Mouse (Mus musculus) heart, postnatal 0 days (tissue): ENCODE data around the gene Nup98. TPM values are rescaled to one million over a fixed set of nuclear protein-coding genes. Genes with fewer than 3 reads are reported as not detected.
A peak's percentile ranks its signal among the peaks of the same experiment; 100 is the strongest.

Experiments used
- ATAC-seq: fragments of 200-750 bp; cut with Nextera tagmentation; 2 replicates; pipeline ENCODE4 v1.8.0; 2017; ENCODE audit warnings: low read depth, moderate number of reproducible peaks, moderate library complexity; ENCODE audit not compliant: insufficient read depth
- DNase-seq: peaks from one replicate; pipeline ENCODE4 v3.0.0-alpha.2; 2016; ENCODE audit warnings: low spot score
- H3K27ac ChIP-seq: fragments of 300-500 bp; sonication (generic); 2 replicates; pipeline ENCODE4 v1.5.1; 2014; ENCODE audit warnings: low read depth, mild to moderate bottlenecking
- H3K27me3 ChIP-seq: fragments of 300-500 bp; sonication (generic); 2 replicates; pipeline ENCODE4 v1.6.1; 2014; ENCODE audit warnings: low read length, mixed read lengths; ENCODE audit not compliant: control insufficient read depth, insufficient read depth
- H3K36me3 ChIP-seq: fragments of 300-500 bp; sonication (generic); replicated peaks from 2 replicates; pipeline ENCODE4 v1.6.1; 2014; ENCODE audit warnings: low read length, mixed read lengths; ENCODE audit not compliant: control insufficient read depth, insufficient read depth
- H3K4me1 ChIP-seq: fragments of 300-500 bp; sonication (generic); 2 replicates; pipeline ENCODE4 v1.6.1; 2014; ENCODE audit warnings: antibody characterized with exemption; ENCODE audit not compliant: control insufficient read depth, insufficient read depth
- H3K4me2 ChIP-seq: fragments of 300-500 bp; sonication (generic); 2 replicates; pipeline ENCODE4 v1.6.1; 2014; ENCODE audit warnings: low read depth, mild to moderate bottlenecking, low read length, moderate library complexity
- H3K4me3 ChIP-seq: fragments of 300-500 bp; sonication (generic); 2 replicates; pipeline ENCODE4 v1.5.1; 2014; ENCODE audit warnings: low read depth, low read length
- H3K9ac ChIP-seq: fragments of 300-500 bp; sonication (generic); replicated peaks from 2 replicates; pipeline ENCODE4 v1.6.1; 2014; ENCODE audit warnings: low read depth, low read length, mixed read lengths
- H3K9me3 ChIP-seq: fragments of 300-500 bp; sonication (generic); replicated peaks from 2 replicates; pipeline ENCODE4 v1.6.1; 2016; ENCODE audit warnings: low read length; ENCODE audit not compliant: control insufficient read depth
- CTCF ChIP-seq: IDR thresholded peaks from 2 replicates; pipeline ENCODE4 v1.5.1; 2016; ENCODE audit warnings: antibody characterized with exemption, control low read depth, low read depth
- EP300 ChIP-seq: IDR thresholded peaks from 2 replicates; pipeline ENCODE4 v1.6.1; 2016; ENCODE audit warnings: antibody characterized with exemption, low read depth
- WGBS: fragments of 180-500 bp; shearing (Covaris S2); extraction: QIAGEN DNeasy Blood & Tissue Kit; methylation state at CpG from one replicate; pipeline ENCODE4 v1.1.7; 2014; 5-methylcytosine and 5-hydroxymethylcytosine counted together
- polyA plus RNA-seq: library from polyadenylated mRNA; unstranded; fragments of >200 nt; fragmentation: Nextera tagmentation; extraction: Ambion mirVana; gene quantifications from 2 replicates; pipeline ENCODE4 v1.2.1, GENCODE M21; 2015
- total RNA-seq: library from RNA; depleted of rRNA; stranded (reverse); fragments of >200 nt; gene quantifications from 2 replicates; pipeline ENCODE4 v1.2.3, GENCODE M21; 2014; ENCODE audit warnings: low replicate concordance; rRNA removed

Nup98 gene
- total and polyA plus RNA-seq, 2 experiments from 2014 or later, result 12.2 to 28.0 TPM

DNA sequence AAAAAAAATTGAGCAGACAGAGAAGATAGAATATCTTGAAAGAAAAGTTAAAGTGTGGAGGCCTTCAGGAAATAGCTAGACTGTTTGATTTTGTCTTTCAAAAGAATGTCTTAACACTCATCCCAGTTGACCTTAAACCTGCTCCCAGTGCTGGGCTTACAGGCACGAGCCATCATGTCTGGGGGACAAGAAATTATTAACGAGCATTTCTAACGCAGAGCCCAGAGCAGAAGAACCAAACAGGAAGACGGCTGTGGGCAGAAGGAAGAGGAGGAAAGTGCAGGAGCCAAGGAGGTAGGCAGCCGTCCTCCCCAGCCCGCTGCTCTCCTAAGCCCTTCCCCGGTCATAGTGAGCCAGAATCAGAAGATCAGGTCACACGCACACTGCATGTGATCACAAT lies 129.7 kb downstream of the Nup98 start:
- Histone ChIP-seq H3K27me3 (no peaks in the 10 kb centered on the region), H3K9ac (no peak overlapping the region), H3K4me3 (no peak overlapping the region), H3K4me2 (no peak overlapping the region), H3K4me1 (no peaks in the 10 kb centered on the region), H3K9me3 (no peaks in the 10 kb centered on the region), H3K27ac (no peak overlapping the region), H3K36me3 (peaks cover 73% of the 10 kb centered on the region)
- TF ChIP-seq CTCF (no peak), EP300 (no peak)
- WGBS, result 89% methylated on average over 8 of the region's 8 CpGs
- ATAC-seq, result no peak
- no peak for DNase-seq

DNA sequence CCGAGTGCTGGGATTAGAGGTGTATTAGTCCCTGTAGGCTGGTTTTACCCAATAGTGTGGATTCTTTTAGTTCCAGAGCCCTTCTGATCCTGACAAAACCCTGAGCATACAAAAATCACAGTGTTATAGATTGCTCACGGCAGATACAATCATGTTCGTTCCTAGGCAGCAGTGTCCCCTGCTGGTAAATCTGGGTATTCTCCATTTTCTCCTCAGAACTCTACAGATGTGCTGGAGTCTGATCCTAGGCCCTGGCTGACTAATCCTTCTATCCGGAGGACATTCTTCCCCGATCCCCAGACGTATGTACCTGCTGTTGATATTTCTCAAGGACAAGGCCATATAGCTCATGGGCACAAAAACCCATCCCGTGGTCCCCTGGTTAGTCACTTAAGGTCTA lies 131.5 kb downstream of the Nup98 start:
- WGBS, result 75% methylated on average over 7 of the region's 7 CpGs
- DNase-seq, result no peak
- H3K27me3 ChIP-seq, result no peaks in the 10 kb centered on the region
- H3K4me1 ChIP-seq, result no peaks in the 10 kb centered on the region
- no peaks in the 10 kb centered on the region for H3K9me3 ChIP-seq
- no peak for ATAC-seq
- no peak overlapping the region for H3K4me2 ChIP-seq
- TF ChIP-seq EP300 (no peak), CTCF (peak; percentile 64)
- H3K4me3 ChIP-seq, result no peak overlapping the region
- H3K9ac ChIP-seq, result no peak overlapping the region
- H3K27ac ChIP-seq, result no peak overlapping the region
- peaks cover 78% of the 10 kb centered on the region for H3K36me3 ChIP-seq

DNA sequence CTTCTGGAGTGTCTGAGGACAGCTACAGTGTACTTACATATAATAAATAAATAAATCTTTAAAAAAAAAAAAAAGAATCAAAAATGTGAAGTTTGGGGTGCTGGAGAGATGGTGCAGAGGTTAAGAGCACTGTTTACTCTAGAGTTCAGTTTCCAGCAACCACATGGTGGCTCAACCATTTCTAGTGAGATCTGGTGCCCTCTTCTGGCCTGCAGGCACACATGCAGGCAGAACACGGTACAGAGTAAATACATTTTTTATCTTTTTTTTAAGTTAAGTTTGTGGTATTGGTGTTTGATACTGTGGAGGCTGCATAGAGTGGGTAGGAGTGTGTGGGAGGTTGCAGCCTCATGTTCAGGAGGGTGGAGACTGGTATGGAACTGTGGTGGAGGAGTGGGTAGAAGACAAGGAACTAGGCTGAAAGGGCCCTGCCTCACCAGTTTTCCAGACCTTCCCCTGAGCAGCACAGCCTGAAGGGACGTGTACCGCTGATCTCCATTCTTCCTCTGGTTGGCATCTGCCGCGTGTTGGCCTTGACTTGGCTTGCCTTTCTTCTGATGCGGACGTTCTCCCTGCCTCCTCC lies 133.2 kb downstream of the Nup98 start:
- WGBS, result 82% methylated on average over 7 of the region's 7 CpGs

More for the DNA sequence above, 133.2 kb downstream of the Nup98 start:
- TF ChIP-seq EP300 (no peak), CTCF (peak; percentile 49)
- Histone ChIP-seq H3K4me2 (no peak overlapping the region), H3K9ac (no peak overlapping the region), H3K4me3 (no peak overlapping the region), H3K27me3 (no peaks in the 10 kb centered on the region), H3K4me1 (no peaks in the 10 kb centered on the region), H3K27ac (no peak overlapping the region), H3K9me3 (no peaks in the 10 kb centered on the region), H3K36me3 (peaks cover 80% of the 10 kb centered on the region)
- DNase-seq, result no peak
- no peak for ATAC-seq

Other genes with a start within 250 kb of the Nup98 start
- gene Il18bp, start 191.5 kb downstream of the Nup98 start, total RNA-seq, result 0.76 and 4.6 TPM in 2 replicates
- 2.3 and 2.4 TPM in 2 replicates for gene Il18bp, start 191.5 kb downstream of the Nup98 start, polyA plus RNA-seq
- gene Rnf121, start 144.7 kb downstream of the Nup98 start, total RNA-seq, result 7.7 and 18.2 TPM in 2 replicates
- gene Rnf121, start 144.7 kb downstream of the Nup98 start, polyA plus RNA-seq, result 10.7 and 12.7 TPM in 2 replicates
- gene Xndc1, start 144.7 kb downstream of the Nup98 start, total RNA-seq, result 13.1 and 13.8 TPM in 2 replicates
- 7.7 and 7.8 TPM in 2 replicates for gene Xndc1, start 144.7 kb downstream of the Nup98 start, polyA plus RNA-seq
- gene Xntrpc, start 144.5 kb downstream of the Nup98 start, total RNA-seq, result not detected in 2 replicates
- 0.25 and 0.31 TPM in 2 replicates for gene Xntrpc, start 144.5 kb downstream of the Nup98 start, polyA plus RNA-seq
- gene Trpc2, start 127.1 kb downstream of the Nup98 start, total RNA-seq, result 1.1 and 1.2 TPM in 2 replicates
- not detected in 2 replicates for gene Trpc2, start 127.1 kb downstream of the Nup98 start, polyA plus RNA-seq
- 3.4 and 13.6 TPM in 2 replicates for gene Art1, start 108.4 kb downstream of the Nup98 start, total RNA-seq
- 10.7 and 12.0 TPM in 2 replicates for gene Art1, start 108.4 kb downstream of the Nup98 start, polyA plus RNA-seq
- gene Art5, start 100.7 kb downstream of the Nup98 start, total RNA-seq, result 1.3 and 3.6 TPM in 2 replicates
- gene Art5, start 100.7 kb downstream of the Nup98 start, polyA plus RNA-seq, result 3.3 and 3.5 TPM in 2 replicates
- gene Chrna10, start 93.3 kb downstream of the Nup98 start, total RNA-seq, result 0.92 TPM in 1 of 2 replicates, not detected in the other
- gene Chrna10, start 93.3 kb downstream of the Nup98 start, polyA plus RNA-seq, result 0.14 TPM in 2 replicates
- 79.5 and 117 TPM in 2 replicates for gene Pgap2, start within 50 bp of the Nup98 start, total RNA-seq
- 60.9 TPM in 2 replicates for gene Pgap2, start within 50 bp of the Nup98 start, polyA plus RNA-seq
- gene Rhog, start 45.9 kb upstream of the Nup98 start, total RNA-seq, result 24.6 and 31.3 TPM in 2 replicates
- 34.7 and 36.7 TPM in 2 replicates for gene Rhog, start 45.9 kb upstream of the Nup98 start, polyA plus RNA-seq
- gene Stim1, start 57.6 kb upstream of the Nup98 start, total RNA-seq, result 28.1 and 59.0 TPM in 2 replicates
- gene Stim1, start 57.6 kb upstream of the Nup98 start, polyA plus RNA-seq, result 11.4 and 11.6 TPM in 2 replicates
- gene Rrm1, start 231.5 kb upstream of the Nup98 start, total RNA-seq, result 58.2 and 102 TPM in 2 replicates
- 34.4 and 36.4 TPM in 2 replicates for gene Rrm1, start 231.5 kb upstream of the Nup98 start, polyA plus RNA-seq